Mouse (Mus musculus) kidney, adult 11 months (tissue): ENCODE measurements at regions not wholly inside any gene's neighbourhood (a gene's known extent, or its start where the extent isn't known, plus 50 kb on each side); places are given as distances from the start of the nearest gene placed in this dataset.

ENCODE experiments used
- DNase-seq: peaks from one replicate; pipeline ENCODE4 v3.0.0; 2022

- no peak for DNase-seq
These were observed 593.1 kb upstream of the Cdh11 start for GRCm38 (mm10) chr8:103378545-103378944.

DNA sequence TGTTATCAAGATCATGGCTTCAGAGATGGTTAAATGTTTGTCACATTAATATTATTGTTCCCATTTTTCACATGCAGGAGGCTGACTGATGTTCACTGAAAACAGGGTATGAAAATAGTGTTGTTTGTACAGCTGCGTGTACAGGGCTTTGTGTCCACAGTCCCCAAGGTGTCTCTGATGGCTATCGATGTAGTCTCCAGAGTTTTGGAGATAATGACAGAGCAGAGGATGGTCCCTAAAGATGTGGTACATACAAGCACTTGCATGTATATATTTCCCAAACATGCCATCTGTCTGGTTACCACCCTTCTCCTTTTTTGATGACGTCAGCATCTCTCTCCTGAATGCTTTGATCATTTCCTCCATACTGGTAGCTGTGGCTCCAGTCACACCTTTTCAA is 596.1 kb upstream of the Cdh11 start:
- DNase-seq = no peak

GRCm38 (mm10) chr8:103391359-103391758 is 605.9 kb upstream of the Cdh11 start:
- DNase-seq = no peak

DNA sequence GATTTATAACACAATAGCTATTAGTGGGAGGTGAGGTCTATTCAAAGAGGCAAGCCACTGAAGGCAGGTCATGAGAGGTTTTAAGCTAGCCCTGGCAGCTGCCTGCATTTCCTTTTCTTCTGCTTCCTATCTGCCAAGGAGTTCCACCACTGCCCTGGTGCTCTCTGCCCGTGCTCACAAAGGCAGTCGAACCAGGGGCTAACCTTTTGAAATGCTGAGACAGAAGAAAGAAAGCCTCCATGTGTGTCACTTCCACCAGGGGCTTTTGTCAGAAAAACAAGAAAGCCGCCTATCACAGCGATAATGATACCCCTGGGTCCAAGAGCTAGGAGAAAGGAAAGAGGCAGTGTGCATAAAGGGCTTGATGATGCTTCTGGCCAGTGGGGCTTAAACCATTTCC is 609.9 kb upstream of the Cdh11 start:
- DNase-seq = no peak

DNA sequence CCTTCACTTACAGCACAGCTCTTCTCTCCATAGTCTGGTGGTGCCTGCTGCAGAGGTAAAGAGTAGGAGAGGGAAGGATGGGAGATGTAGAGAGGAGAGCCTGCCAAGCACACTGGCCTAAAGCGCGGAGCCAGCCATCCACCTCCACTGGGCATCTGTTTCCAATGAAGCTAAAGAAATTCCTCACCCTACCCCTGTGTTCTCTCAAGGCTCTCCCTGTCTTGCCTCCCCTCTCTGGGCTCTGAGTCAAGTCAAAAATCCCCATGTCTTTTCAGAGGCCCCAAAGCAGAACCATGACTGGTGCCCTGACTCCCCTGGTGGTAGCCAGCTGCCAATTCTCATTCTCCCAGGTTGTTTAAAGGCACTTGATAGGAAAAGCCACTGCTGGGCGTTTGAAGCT is 612.7 kb upstream of the Cdh11 start:
- no peak for DNase-seq

DNA sequence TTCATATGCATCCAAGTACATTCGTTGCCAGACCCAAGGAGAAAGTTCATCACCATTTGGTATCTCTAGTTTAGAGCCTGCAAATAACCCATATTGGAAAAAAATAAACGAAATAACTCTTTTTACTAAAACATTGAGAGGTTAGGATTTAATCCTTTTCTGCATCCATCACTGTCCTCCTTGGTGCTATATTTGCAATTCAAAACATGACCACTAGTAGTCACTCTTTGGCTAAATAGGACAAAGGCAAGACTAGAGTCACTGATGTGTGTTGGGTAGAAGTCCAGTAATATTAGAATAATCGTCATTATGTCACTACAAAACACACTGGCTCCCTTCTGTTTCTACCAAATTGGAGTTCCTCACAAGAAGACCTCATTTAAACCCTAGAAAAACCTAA is 614.0 kb upstream of the Cdh11 start:
- DNase-seq = no peak

DNA sequence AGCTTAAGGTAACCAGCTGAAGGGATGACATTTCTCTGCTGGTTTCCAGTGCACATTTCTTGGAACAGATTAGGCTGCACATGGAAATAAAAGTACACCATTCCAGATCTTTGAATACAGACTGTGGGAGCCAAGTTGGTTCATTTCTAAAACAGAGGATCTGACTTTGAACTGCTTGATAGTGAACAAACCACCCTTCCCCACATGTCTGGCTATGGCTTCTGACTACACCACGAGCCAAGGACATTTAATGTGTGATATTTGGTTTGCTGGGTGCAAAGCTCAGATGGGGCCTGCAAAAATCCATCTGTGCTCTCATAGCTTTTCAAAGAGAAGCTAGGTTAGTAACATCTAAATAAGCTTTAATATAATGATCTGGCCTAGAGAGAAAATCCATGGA is 614.7 kb upstream of the Cdh11 start:
- no peak for DNase-seq

DNA sequence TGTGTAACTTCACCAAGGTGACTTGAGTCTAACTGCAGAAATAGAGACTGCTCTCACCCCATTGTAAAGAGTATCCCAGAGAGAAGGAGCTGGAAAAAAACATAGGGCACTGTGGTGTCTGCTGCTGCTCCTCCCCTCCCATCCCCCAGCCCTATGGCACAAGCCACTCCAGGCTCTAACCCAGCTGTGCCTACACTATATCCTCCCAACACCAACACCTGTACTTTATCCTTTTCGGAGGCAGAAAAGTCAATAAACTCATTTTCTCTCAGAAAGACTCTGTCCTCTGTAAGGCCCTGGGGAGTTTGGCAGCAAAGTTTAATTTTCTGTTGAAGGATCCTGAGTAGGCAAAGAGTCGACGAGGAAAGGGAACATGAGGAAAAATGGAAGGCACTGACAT is 617.3 kb upstream of the Cdh11 start:
- DNase-seq = no peak

DNA sequence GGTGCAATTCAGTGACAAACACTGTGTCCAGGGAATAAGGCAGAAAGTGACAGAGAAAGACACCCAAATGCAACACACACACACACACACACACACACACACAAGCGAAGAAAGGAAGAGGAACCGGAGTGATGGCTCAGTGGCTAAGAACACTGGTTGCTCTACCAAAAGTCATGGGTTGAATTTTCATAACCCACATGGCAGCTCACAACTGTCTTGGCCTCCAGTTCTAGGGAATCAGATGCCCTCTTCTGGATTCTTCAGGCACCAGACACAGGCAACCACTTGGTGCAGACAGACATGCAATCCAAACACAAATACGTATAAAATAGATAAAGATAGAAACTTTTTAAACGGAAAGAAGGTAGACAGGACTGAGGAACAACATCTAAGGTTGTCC is 618.4 kb upstream of the Cdh11 start:
- DNase-seq = no peak

GRCm38 (mm10) chr8:103405787-103406186 is 620.3 kb upstream of the Cdh11 start:
- DNase-seq = no peak

DNA sequence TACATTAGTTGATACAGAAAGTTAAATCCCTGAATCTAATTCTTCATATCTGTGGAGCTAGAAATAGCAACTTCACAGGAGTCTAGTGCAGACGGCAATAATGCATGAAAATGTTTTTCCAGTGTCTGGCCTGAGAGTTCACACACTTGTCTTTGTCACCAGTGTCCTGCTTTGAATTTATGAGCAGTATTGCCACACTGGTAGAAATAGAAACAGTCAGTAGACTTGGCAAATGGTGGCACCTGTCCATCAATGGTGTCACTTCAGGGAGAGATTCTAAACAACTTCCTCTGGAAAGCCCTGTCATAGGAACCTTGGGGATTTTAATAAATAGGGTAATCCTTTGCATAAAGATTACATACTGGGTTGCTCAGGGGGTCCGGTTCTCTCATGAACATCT is 621.5 kb upstream of the Cdh11 start:
- DNase-seq = no peak

- no peak for DNase-seq
These were observed 622.2 kb upstream of the Cdh11 start for GRCm38 (mm10) chr8:103407631-103408030.

- DNase-seq = no peak
These were observed 623.0 kb upstream of the Cdh11 start for GRCm38 (mm10) chr8:103408411-103408810.

DNA sequence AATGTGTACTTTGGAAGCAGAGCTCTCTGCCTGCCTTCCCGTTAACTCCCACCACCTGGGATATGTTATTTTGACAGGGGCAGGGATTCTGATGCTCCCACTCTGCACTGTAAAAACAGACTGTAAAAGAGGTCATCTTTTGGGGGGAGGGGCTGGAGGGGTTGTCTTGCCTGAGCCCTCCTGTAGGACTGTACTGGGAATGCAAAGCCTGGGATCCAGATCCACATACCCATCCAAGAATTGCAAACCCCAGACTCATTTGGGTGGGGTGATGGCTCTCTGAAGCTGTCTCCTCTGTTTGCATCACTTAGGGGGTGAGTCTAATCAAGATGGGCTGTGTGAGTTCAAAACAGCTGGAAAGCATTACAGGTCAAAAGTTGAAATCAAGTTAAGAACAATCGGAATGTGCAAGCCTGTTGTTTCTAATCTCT is 623.7 kb upstream of the Cdh11 start:
- DNase-seq = peak; percentile 27

GRCm38 (mm10) chr8:103412731-103413130 is 627.3 kb upstream of the Cdh11 start:
- no peak for DNase-seq

DNA sequence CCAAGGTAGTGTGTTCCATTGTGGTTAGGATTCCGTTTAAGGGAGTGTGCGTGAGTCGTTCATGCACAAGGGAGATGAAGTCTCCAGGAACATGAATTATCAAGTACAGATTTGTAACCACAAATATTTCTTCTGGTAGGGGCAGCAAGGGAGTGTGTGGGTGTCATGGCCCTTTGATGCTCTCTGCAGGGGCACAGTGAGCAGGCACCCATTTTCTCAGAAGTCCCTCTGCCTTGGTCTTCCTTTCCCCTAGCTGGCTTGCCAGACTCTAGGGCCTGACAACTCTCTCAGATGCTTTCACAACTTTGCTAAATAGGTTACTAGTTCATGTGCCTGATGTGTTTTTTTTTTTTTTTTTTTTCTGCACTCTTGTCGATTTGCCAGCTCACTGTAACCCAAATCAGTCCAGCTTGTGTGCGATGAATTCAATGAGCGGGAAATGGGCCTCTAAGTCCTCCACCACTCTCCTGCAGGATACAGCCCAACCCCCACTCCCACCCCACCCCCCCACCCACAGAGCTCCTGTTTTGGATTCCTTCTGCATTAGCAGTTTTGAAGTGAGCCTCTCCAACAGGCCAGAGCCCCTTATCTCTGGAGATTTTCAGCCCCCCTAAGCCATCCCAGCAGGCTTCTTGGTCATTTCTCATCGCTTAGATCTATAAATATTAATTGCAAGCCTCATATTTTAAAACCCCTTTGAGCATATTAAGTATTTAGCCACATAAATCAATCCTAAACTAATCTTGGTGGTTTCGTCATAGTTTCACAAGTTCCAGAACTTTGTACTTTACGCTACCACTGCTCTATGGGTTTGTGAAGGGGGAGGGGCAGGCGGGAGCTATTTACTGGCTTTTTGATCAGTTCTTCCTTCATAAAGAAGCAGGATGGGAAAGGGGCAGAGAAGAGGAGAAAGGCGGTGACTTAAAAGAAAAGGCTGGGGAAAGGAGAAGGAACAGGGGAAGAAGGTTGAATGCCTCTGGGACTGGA is 628.4 kb upstream of the Cdh11 start:
- no peak for DNase-seq

DNA sequence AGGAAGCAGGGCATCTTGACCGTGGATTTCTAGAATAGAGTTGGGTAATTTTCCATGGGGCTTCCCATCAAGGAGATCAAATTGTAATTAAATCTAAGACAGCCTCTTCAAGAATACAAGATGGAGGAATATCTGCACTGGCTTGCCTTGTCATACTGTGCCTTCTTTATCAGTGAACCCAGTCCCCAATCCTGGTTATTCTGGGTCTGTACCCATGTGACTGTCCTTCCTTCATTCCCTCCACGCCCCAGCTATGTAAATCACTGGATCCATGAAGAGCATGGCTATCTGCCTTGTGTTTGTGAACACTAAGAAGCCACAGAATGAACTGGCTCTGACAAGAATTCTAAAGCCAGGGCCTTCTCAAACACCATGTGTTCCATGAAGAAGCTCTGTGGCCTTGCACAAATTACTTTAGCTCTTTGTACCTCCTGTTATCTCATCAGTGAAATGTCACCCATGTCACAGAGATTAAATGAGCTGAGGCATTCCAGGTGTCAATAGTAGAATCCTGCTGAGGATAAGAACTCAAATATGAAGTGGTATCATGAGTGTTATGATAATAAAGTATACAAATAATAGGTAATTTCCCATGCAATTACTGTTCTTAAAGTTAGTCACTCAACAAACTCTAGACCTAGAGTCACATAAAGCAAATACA is 637.0 kb upstream of the Cdh11 start:
- no peak for DNase-seq

- no peak for DNase-seq
These were observed 640.5 kb upstream of the Cdh11 start for GRCm38 (mm10) chr8:103425967-103426366.

- no peak for DNase-seq
These were observed 645.5 kb upstream of the Cdh11 start for GRCm38 (mm10) chr8:103430874-103431492.

GRCm38 (mm10) chr8:103433532-103434105 is 648.2 kb upstream of the Cdh11 start:
- no peak for DNase-seq

GRCm38 (mm10) chr8:103438995-103439717 is 653.7 kb upstream of the Cdh11 start:
- no peak for DNase-seq

DNA sequence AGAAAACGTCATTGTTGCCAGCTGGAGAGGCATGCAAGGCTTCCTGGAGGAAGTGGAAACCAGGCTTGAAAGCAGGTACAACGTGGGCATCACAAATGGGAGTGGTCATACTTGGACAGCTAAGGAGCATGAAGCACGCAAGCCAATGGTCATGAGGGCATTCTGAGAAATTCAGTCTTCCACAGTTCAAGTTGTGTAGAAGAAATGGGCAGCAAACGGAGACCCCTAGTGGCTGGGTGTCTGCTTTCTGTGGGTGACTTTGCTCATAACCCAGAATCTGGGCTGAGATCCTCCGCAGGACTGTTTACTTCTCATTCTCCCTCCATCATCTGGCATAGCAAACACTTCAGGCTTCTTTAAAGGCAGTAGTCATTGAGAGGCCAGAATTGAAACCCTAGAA is 655.7 kb upstream of the Cdh11 start:
- DNase-seq = no peak
